21 mouse cellular contexts compared by ENCODE assay signal in genomic region chr2:71358347-71358746, GRCm38 (mm10). TPM values are rescaled to one million over a fixed set of nuclear protein-coding genes. Genes with fewer than 3 reads are reported as not detected.
DNase-seq lines count a peak whose midpoint lies in the region; TF ChIP-seq lines count a peak whose summit lies in the region.
"Had no signal": no experiment of that assay in that cellular context is flagged by ENCODE, and none has a peak within 500 bp of the region (broad histone marks: within the 10 kb centered on the region; RNA-seq: fewer than 3 reads in every experiment).

No protein-coding gene starts in this region.

- H3K27ac ChIP-seq in gastrocnemius, adult 2 months: peak overlapping the region; percentile 94
- H3K27ac ChIP-seq: embryonic facial prominence, embryonic 13.5 days; embryonic facial prominence, embryonic 15.5 days; forebrain, embryonic 10.5 days; forebrain, embryonic 12.5 days had no signal

- intact Hi-C loops in gastrocnemius, adult 2 months (cut with DNase I): no loop called here

- H3K4me3 ChIP-seq in gastrocnemius, adult 2 months: no peak overlapping the region
- H3K4me3 ChIP-seq: embryonic facial prominence, embryonic 13.5 days; embryonic facial prominence, embryonic 15.5 days; erythroblast, embryonic 14.5 days; forebrain, embryonic 10.5 days; forebrain, embryonic 12.5 days had no signal

- no peak for TF ChIP-seq CTCF in gastrocnemius, adult 2 months (IDR thresholded peaks at IDR 0.05)

- no peak for DNase-seq in gastrocnemius, adult 2 months
- DNase-seq in gastrocnemius, postnatal 25 days: no peak
- DNase-seq in ES-CJ7 (ENCODE audit: low read depth, low spot score) (peak; percentile 61), ZHBTc4 (ENCODE audit: low read depth, low spot score) (peak; percentile 72)
- no peak for DNase-seq in urinary bladder, postnatal 36 days (ENCODE audit: low spot score in 2 of 2)
- DNase-seq: adrenal gland, adult 2 months; adrenal gland, postnatal 10 days; adrenal gland, postnatal 25 days; B cell, adult 2 months; cerebellum, adult 11 months; cerebellum, adult 18-20 months; cerebellum, adult 8-10 months; cerebellum, adult 9-11 months; cerebellum, postnatal 14 days; cerebellum, postnatal 36 days; embryo, embryonic 11 days had no signal

RNA-seq across cellular contexts. Expression of gene Slc25a12, which starts 9.2 kb away (rescaled TPM):
- total RNA-seq in gastrocnemius, adult 2 months (2021): 100 to 1,000 TPM; 344 to 471 TPM
- 100 to 1,000 TPM; 407 to 424 TPM for total RNA-seq in gastrocnemius, postnatal 25 days (2021)

RNA-seq across cellular contexts. Expression of gene Hat1, which starts 30.4 kb away (rescaled TPM):
- 10 to 100 TPM; 18.0 to 21.3 TPM for total RNA-seq in gastrocnemius, adult 2 months (2021)
- 10 to 100 TPM; 13.1 to 16.7 TPM for total RNA-seq in gastrocnemius, postnatal 25 days (2021)

Comparison
In these comparisons a context has a peak if more than half of its experiments do, and no peak if none do; other contexts are left out.
1. DNase-seq: peak in ES-CJ7 (single experiment) and ZHBTc4 (single experiment); none in gastrocnemius, adult 2 months (single experiment), gastrocnemius, postnatal 25 days (single experiment) and urinary bladder, postnatal 36 days (0 of 2).